Mouse (Mus musculus) ES-E14 (cell line): ENCODE measurements around the gene Jund. TPM values are rescaled to one million over a fixed set of nuclear protein-coding genes. Genes with fewer than 3 reads are reported as not detected.

Experiments
- DNase-seq: peaks from one replicate; pipeline ENCODE4 v3.0.0-alpha.2; 2013; ENCODE audit warnings: low read depth, low spot score
- H3K27ac ChIP-seq: 2 replicates; pipeline ENCODE4 v1.5.1; 2012; ENCODE audit warnings: low read depth, mild to moderate bottlenecking, low read length, moderate library complexity, mixed read lengths; ENCODE audit not compliant: poor library complexity, insufficient read depth, severe bottlenecking
- H3K36me3 ChIP-seq: 2 replicates; pipeline ENCODE4 v1.6.1; 2012; ENCODE audit warnings: mild to moderate bottlenecking, low read length, moderate library complexity, mixed read lengths; ENCODE audit not compliant: control insufficient read depth, poor library complexity, insufficient read depth, severe bottlenecking
- H3K4me1 ChIP-seq, 2 experiments: fragments of 150-350 bp in 1 of 2; sonication (generic) in 1 of 2; 2 replicates each; pipeline ENCODE4 v1.6.1; 2012; ENCODE audit warnings: low read length in 2 of 2, mild to moderate bottlenecking in 1 of 2, mixed read lengths in 1 of 2; ENCODE audit not compliant: control insufficient read depth in 2 of 2, insufficient read depth in 2 of 2, poor library complexity in 1 of 2
- H3K4me3 ChIP-seq, 2 experiments: fragments of 150-350 bp in 1 of 2; sonication (generic) in 1 of 2; 2 replicates each; pipeline ENCODE4 v1.5.1; 2012; ENCODE audit warnings: low read length in 2 of 2, low read depth in 1 of 2, mild to moderate bottlenecking in 1 of 2, mixed read lengths in 1 of 2; ENCODE audit not compliant: insufficient read depth in 1 of 2, poor library complexity in 1 of 2, severe bottlenecking in 1 of 2
- H3K9ac ChIP-seq: 2 replicates; pipeline ENCODE4 v1.6.1; 2012; ENCODE audit warnings: low read depth, mild to moderate bottlenecking, low read length, mixed read lengths; ENCODE audit not compliant: poor library complexity, insufficient read depth, severe bottlenecking
- H3K9me3 ChIP-seq: fragments of 150-350 bp; sonication (generic); 2 replicates; pipeline ENCODE4 v1.6.1; 2012; ENCODE audit warnings: low read depth, mild to moderate bottlenecking, low read length; ENCODE audit not compliant: control insufficient read depth, insufficient read depth
- CHD2 ChIP-seq: IDR thresholded peaks from 2 replicates; pipeline ENCODE4 v1.6.1; 2014; ENCODE audit warnings: mild to moderate bottlenecking, low read depth, low read length, inconsistent platforms
- HCFC1 ChIP-seq: IDR thresholded peaks from 2 replicates; pipeline ENCODE4 v1.6.1; 2012; ENCODE audit warnings: low read length, inconsistent platforms, borderline replicate concordance; ENCODE audit not compliant: insufficient read depth
- MAFK ChIP-seq: IDR thresholded peaks from 2 replicates; pipeline ENCODE4 v1.6.1; 2014; ENCODE audit warnings: mild to moderate bottlenecking, low read depth, low read length, inconsistent platforms; ENCODE audit not compliant: insufficient read depth
- ZC3H11A ChIP-seq: IDR thresholded peaks from 2 replicates; pipeline ENCODE4 v1.6.1; 2012; ENCODE audit warnings: low read depth, mild to moderate bottlenecking, inconsistent platforms, low read length, borderline replicate concordance
- ZNF384 ChIP-seq: IDR thresholded peaks from 2 replicates; pipeline ENCODE4 v1.6.1; 2012; ENCODE audit warnings: low read depth, low read length, inconsistent platforms
- in situ Hi-C, 2 experiments: fragments of 600-800 bp; cut with MboI; formaldehyde crosslinking; loops; one replicate each; pipeline ENCODE4 v1.15.1; 2025; ENCODE audit warnings: low sequenced_read_pairs in 2 of 2, inconsistent platforms in 1 of 2; ENCODE audit not compliant: unreplicated experiment in 2 of 2
- total RNA-seq: library from RNA; depleted of rRNA; stranded (reverse); fragments of 300-350 nt; gene quantifications from 2 replicates; pipeline ENCODE4 v1.2.3, GENCODE M21; 2012

Jund gene
- total RNA-seq, 1 experiment: 60.1 TPM

DNA sequence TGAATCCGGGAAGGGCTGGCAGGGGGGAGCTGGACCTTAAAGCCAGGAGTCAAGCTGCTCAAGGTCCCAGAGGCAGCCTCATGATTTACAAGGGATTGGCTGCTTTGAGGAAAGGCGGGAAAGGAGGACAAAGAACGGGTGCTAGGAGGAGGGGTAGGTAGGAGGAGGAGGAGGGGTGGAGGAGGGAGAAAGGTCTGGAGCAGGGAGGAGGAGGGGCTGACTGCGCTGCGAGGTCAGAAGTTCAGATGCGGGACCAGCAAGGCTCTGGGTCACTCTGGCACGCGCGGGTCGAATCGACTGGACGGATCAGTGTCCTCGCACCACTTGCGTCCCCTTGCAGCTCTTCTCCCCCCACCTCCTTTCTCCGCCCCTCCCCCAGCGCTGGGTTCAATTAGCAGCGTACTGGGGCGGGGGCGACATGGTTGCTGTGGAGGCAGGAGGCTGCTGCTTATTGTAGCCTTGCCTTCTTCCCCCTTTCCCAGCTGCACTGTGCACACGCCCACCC lies 7.0 kb upstream of the Jund start:
- in situ Hi-C loops: no loop called here
- Histone ChIP-seq H3K27ac (peak overlapping the region; percentile 92), H3K9ac (peak overlapping the region; percentile 87), H3K36me3 (no peaks in the 10 kb centered on the region), H3K9me3 (no peaks in the 10 kb centered on the region), H3K4me3 (peak overlapping the region; percentile 50 to 66), H3K4me1 (peaks cover 6 to 22% of the 10 kb centered on the region in 2 experiments; a peak in 3 of 4 replicates)
- TF ChIP-seq ZC3H11A (no peak), HCFC1 (peak; percentile 36; the same call in 1 of the 2 replicates)
- DNase-seq: peak; percentile 77

DNA sequence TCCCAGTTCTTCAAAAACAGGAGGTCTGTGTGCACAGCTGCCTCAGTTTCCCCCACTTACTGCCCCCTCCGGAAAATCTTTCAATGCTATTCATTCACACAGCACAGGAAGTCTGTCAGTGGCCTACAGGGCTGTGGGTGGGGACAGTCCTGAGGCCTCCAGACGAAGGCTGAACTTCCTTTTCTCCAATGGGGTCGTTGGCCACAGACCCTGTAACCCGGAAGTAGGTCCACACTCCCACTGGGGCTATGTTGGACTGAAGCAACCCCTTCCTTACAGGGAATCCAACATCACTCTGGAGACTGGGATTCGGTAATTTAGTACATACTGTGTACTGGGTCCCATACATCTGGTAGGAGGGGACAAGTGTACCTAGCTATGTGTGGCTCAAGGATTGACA lies 5.1 kb upstream of the Jund start:
- DNase-seq: no peak
- Histone ChIP-seq H3K27ac (no peak overlapping the region; the same call in 1 of the 2 replicates), H3K9me3 (no peaks in the 10 kb centered on the region), H3K4me1 (peaks cover 9 to 31% of the 10 kb centered on the region in 2 experiments; a peak in 3 of 4 replicates), H3K36me3 (no peaks in the 10 kb centered on the region), H3K4me3 (no peak overlapping the region), H3K9ac (no peak overlapping the region; the same call in 1 of the 2 replicates)
- TF ChIP-seq ZC3H11A (no peak), HCFC1 (no peak), MAFK (no peak), CHD2 (no peak), ZNF384 (no peak)
- in situ Hi-C loops: no loop called here

DNA sequence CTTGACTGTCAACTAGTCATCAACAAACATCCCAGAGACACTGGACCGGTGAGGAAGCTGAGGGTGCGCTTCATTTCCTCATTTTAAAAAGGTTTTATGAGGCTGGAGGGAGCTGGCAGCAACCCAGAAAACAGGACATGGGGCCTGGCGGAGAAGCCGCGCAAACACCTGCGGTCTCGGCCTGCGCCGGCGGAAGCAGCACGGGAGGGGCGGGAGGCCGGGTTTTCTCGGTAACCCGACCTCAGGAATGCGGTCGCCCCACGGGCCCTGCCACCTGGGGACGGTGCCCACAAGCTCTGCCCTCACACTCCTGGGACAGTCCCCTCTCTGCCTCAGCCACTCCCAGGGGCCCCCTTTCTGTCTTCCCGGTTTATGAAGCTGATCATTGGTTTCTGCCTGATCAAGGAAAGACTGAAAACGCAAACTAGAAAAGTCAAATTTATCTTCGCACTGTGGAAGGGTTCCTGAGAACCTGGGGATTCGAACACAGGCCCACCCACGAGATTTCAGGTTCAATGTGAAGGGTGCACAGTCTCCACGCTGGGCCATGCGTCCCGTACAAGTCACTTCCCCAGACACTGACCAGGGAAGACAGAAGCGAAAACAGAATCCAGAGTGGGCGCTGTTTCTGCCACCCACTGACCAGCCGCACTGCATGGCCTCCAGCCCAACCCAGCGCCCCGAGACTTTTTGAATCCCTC lies 3.3 kb upstream of the Jund start:
- peak overlapping the region; percentile 74 for H3K27ac ChIP-seq
- peaks cover 9 to 31% of the 10 kb centered on the region in 2 experiments; a peak in 3 of 4 replicates for H3K4me1 ChIP-seq
- H3K4me3 ChIP-seq: peak overlapping the region; percentile 3 to 16; a peak in 1 of 4 replicates
- DNase-seq: no peak
- no peak for TF ChIP-seq MAFK
- TF ChIP-seq ZC3H11A: no peak
- TF ChIP-seq HCFC1: no peak
- no peak for TF ChIP-seq ZNF384
- TF ChIP-seq CHD2: no peak
- H3K36me3 ChIP-seq: no peaks in the 10 kb centered on the region
- in situ Hi-C loops: no loop called here
- no peaks in the 10 kb centered on the region for H3K9me3 ChIP-seq
- H3K9ac ChIP-seq: peak overlapping the region; percentile 62

DNA sequence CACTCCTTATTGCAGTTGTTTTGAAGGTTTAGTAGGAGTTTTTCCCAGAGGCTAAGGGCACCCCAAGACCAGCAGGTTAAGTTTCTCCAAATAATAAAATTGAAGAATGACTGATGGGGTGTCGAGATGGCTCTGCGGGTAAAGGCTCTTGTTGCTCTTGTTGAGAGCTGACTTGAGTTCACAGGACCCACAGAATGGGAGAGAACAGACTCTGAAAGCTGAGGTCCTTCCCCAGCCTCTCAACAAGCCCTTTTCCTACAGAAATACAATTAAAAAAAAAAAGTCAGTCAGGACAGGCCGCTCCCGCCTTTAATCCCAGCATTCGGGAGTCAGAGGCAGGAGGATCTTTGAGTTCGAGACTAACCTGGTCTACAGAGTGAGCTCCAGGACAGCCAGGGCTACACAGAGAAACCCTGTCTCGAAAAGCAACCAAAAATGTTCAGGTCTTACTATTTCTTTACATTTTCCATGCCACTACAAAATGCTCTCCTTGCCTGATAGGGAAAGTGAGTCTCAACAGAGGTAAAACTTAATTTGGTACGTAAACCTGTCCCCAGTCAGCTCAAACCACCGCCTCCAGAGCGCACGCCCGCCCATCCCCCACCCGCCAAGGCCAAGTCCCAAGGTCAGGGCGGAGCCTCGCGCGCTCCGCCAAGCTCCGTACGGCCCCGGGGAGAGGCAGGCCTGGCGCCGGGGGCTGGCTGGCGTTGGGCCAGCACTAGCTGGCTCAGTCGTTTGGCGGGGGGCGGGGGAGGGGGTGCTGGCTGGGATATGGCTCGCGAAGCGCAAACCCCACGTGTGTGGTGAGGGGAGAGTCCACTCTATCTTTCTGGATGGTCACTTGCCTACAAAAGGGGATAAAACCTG lies 2.5 kb upstream of the Jund start:
- TF ChIP-seq HCFC1 (no peak), CHD2 (no peak; the same call in 1 of the 2 replicates), ZNF384 (no peak), ZC3H11A (no peak), MAFK (no peak)
- Histone ChIP-seq H3K27ac (peak overlapping the region; percentile 74), H3K4me3 (peak overlapping the region; percentile 17 to 31; a peak in 2 of 4 replicates), H3K4me1 (peaks cover 7 to 30% of the 10 kb centered on the region in 2 experiments; a peak in 3 of 4 replicates), H3K9me3 (no peaks in the 10 kb centered on the region), H3K36me3 (no peaks in the 10 kb centered on the region), H3K9ac (peak overlapping the region; percentile 62; the same call in 1 of the 2 replicates)
- DNase-seq: peak; percentile 71
- in situ Hi-C loops: no loop called here
